Mouse (Mus musculus) left cerebral cortex, postnatal 4 days (tissue): ENCODE results near the gene 4930523C07Rik. TPM values are rescaled to one million over a fixed set of nuclear protein-coding genes. Genes with fewer than 3 reads are reported as not detected.

ENCODE experiments used
- DNase-seq: peaks from one replicate; pipeline ENCODE4 v3.0.0-alpha.2; 2022
- intact Hi-C: fragments of 180-260 bp; cut with DNase I; formaldehyde crosslinking; loops from one replicate; pipeline ENCODE4 v1.15.1; 2025
- total RNA-seq, 2 experiments: library from RNA; stranded (reverse); gene quantifications; 2 replicates each; pipeline ENCODE4 v1.2.3; 2021

Gene 4930523C07Rik
- total RNA-seq, 2 experiments from 2014 or later, result 2.3 to 3.2 TPM

GRCm38 (mm10) chr1:160082647-160083046 lies 38.5 kb downstream of the 4930523C07Rik start:
- intact Hi-C loops, result no loop called here
- no peak for DNase-seq

- no peak for DNase-seq
- intact Hi-C loops, result no loop called here
Observed at GRCm38 (mm10) chr1:160084239-160084638, 40.1 kb downstream of the 4930523C07Rik start.

- no peak for DNase-seq
- intact Hi-C loops, result no loop called here
Observed at GRCm38 (mm10) chr1:160086651-160087050, 42.5 kb downstream of the 4930523C07Rik start.

- no peak for DNase-seq
- intact Hi-C loops, result loop anchor here (5.0 kb wide), 1 partner anchor 83 kb away; no protein-coding TSS in a partner anchor
Observed at GRCm38 (mm10) chr1:160099659-160100302, 55.6 kb downstream of the 4930523C07Rik start.

- intact Hi-C loops, result loop anchor here (5.0 kb wide), 1 partner anchor 81 kb away; no protein-coding TSS in a partner anchor
- DNase-seq, result no peak
Observed at GRCm38 (mm10) chr1:160100996-160101395, 56.8 kb downstream of the 4930523C07Rik start.

GRCm38 (mm10) chr1:160105426-160105825 lies 61.2 kb downstream of the 4930523C07Rik start:
- intact Hi-C loops, result no loop called here
- no peak for DNase-seq

GRCm38 (mm10) chr1:160108604-160109003 lies 64.4 kb downstream of the 4930523C07Rik start:
- DNase-seq, result no peak

GRCm38 (mm10) chr1:160123957-160124356 lies 79.8 kb downstream of the 4930523C07Rik start:
- intact Hi-C loops, result no loop called here
- no peak for DNase-seq

More at GRCm38 (mm10) chr1:160108604-160109003, 64.4 kb downstream of the 4930523C07Rik start:
- intact Hi-C loops, result no loop called here

Other genes with a start within 250 kb of the 4930523C07Rik start
- gene Tnn, start 109.2 kb downstream of the 4930523C07Rik start, total RNA-seq, result under 1 TPM; 0.62 to 0.95 TPM
- 10 to 100 TPM; 41.1 to 48.1 TPM for gene Mrps14, start 150.8 kb downstream of the 4930523C07Rik start, total RNA-seq
- 100 to 1,000 TPM; 122 to 128 TPM for gene Cacybp, start 168.5 kb downstream of the 4930523C07Rik start, total RNA-seq